Mouse (Mus musculus) urinary bladder, adult 2 months (tissue): ENCODE data around the gene Tdp1. TPM values are rescaled to one million over a fixed set of nuclear protein-coding genes. Genes with fewer than 3 reads are reported as not detected.
"Not testable (repeated sequence)": the region's sequence is repeated elsewhere in the genome, so short reads cannot be mapped to it uniquely, and the experiment has no call there.

ENCODE experiments used
- DNase-seq: peaks from one replicate; pipeline ENCODE4 v3.0.0; 2022; ENCODE audit warnings: low spot score
- polyA plus RNA-seq: library from polyadenylated mRNA; depleted of rRNA; stranded (reverse); fragments of >200 nt; gene quantifications from 2 replicates; pipeline ENCODE4 v1.2.3, GENCODE M21; 2012

Gene Tdp1
- polyA plus RNA-seq, 1 experiment = 12.4 TPM

GRCm38 (mm10) chr12:99958068-99959060, 74.0 kb downstream of the Tdp1 start:
- DNase-seq = no peak

GRCm38 (mm10) chr12:99959291-99959690, 75.0 kb downstream of the Tdp1 start:
- no peak for DNase-seq

- no peak for DNase-seq
Measured at GRCm38 (mm10) chr12:99959930-99960329, 75.6 kb downstream of the Tdp1 start.

GRCm38 (mm10) chr12:99960675-99961074, 76.4 kb downstream of the Tdp1 start:
- DNase-seq = no peak

GRCm38 (mm10) chr12:99964301-99965202, 80.2 kb downstream of the Tdp1 start, which contains the start of gene Kcnk13:
Kcnk13 (plus strand) TSS chr12:99964499.
- DNase-seq = peak; percentile 38

GRCm38 (mm10) chr12:99965203-99966115, 81.1 kb downstream of the Tdp1 start:
- DNase-seq = peak; percentile 29

GRCm38 (mm10) chr12:99966116-99966770, 81.9 kb downstream of the Tdp1 start:
- DNase-seq = no peak

GRCm38 (mm10) chr12:99966881-99967363, 82.6 kb downstream of the Tdp1 start:
- no peak for DNase-seq

GRCm38 (mm10) chr12:99969906-99970305, 85.6 kb downstream of the Tdp1 start:
- DNase-seq = no peak

GRCm38 (mm10) chr12:99971205-99971894, 87.0 kb downstream of the Tdp1 start:
- DNase-seq = not testable (repeated sequence)

- no peak for DNase-seq
Measured at GRCm38 (mm10) chr12:99972825-99973224, 88.5 kb downstream of the Tdp1 start.

GRCm38 (mm10) chr12:99973659-99974058, 89.3 kb downstream of the Tdp1 start:
- DNase-seq = no peak

GRCm38 (mm10) chr12:99979541-99979940, 95.2 kb downstream of the Tdp1 start:
- DNase-seq = no peak

GRCm38 (mm10) chr12:99986797-99987196, 102.5 kb downstream of the Tdp1 start:
- DNase-seq = no peak

- no peak for DNase-seq
Measured at GRCm38 (mm10) chr12:99988144-99988543, 103.8 kb downstream of the Tdp1 start.

- DNase-seq = no peak
Measured at GRCm38 (mm10) chr12:99992362-99992862, 108.1 kb downstream of the Tdp1 start.

- DNase-seq = no peak
Measured at GRCm38 (mm10) chr12:99993146-99993890, 109.0 kb downstream of the Tdp1 start.

GRCm38 (mm10) chr12:99995951-99996350, 111.6 kb downstream of the Tdp1 start:
- DNase-seq = no peak

- DNase-seq = no peak
Measured at GRCm38 (mm10) chr12:99999726-100000125, 115.4 kb downstream of the Tdp1 start.
